Comparison of ENCODE assay signal across 12 mouse cellular contexts in the genomic region with DNA sequence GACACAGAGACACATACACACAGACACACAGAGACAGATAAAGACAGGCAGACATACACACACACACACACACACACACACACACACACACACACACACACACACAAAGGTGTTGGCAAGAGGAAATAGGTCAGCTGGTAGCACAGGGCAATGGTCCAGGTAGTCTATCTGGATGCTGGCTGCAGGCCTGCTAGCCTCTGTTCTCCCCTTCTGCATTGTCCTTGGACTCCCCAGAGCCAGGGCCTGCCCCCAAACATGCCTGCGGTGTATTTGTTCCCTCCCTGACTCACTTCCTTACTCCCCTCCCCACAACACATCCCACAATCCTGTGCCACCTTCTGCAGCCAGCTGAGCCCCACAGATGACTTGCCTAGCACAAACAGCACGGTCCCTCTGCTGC.
DNase-seq lines count a peak whose midpoint lies in the region; ATAC-seq lines count a peak whose summit lies in the region.
"Had no signal": no experiment of that assay in that cellular context is flagged by ENCODE, and none has a peak within 500 bp of the region (broad histone marks: within the 10 kb centered on the region; RNA-seq: fewer than 3 reads in every experiment).

No protein-coding gene starts in this region.

- DNase-seq in hindbrain, embryonic 14.5 days (ENCODE audit: low spot score): no peak
- peak; percentile 60 for DNase-seq in 3134 (ENCODE audit: extremely low read depth, insufficient read length, low spot score)
- peak; percentile 76 for DNase-seq in Muller cell, postnatal 12 days (ENCODE audit: inconsistent ontology term)
- peak; percentile 60 to 67 for DNase-seq in cerebellum, postnatal 36 days
- DNase-seq in layer of hippocampus, adult 9-10 months (ENCODE audit: low spot score): no peak
- no peak for DNase-seq in spleen, adult 18-20 months
- no peak for DNase-seq in right cerebral cortex, postnatal 25 days
- DNase-seq: embryo, embryonic 11 days; gastrocnemius, postnatal 25 days had no signal

- no peaks in the 10 kb centered on the region for H3K9me3 ChIP-seq in hindbrain, embryonic 16.5 days (ENCODE audit: control insufficient read depth, low read length)
- no peaks in the 10 kb centered on the region for H3K9me3 ChIP-seq in hindbrain, embryonic 14.5 days (ENCODE audit: control insufficient read depth, low read length)
- H3K9me3 ChIP-seq: intestine, embryonic 15.5 days had no signal

- H3K4me2 ChIP-seq in hindbrain, embryonic 16.5 days (ENCODE audit: low read length): no peak overlapping the region
- no peak overlapping the region for H3K4me2 ChIP-seq in hindbrain, embryonic 14.5 days (replicated peaks)
- H3K4me2 ChIP-seq: intestine, embryonic 15.5 days had no signal

- 35% methylated on average over 2 of the region's 2 CpGs for WGBS in hindbrain, embryonic 16.5 days
- WGBS in hindbrain, embryonic 14.5 days: 42% methylated on average over 2 of the region's 2 CpGs

- peak; percentile 71 for ATAC-seq in hindbrain, embryonic 16.5 days
- no peak for ATAC-seq in hindbrain, embryonic 14.5 days (ENCODE audit: low FRiP score)
- ATAC-seq: intestine, embryonic 15.5 days had no signal

- H3K27me3 ChIP-seq in hindbrain, embryonic 16.5 days (replicated peaks; ENCODE audit: control insufficient read depth, insufficient read depth, low read length): no peaks in the 10 kb centered on the region
- no peaks in the 10 kb centered on the region for H3K27me3 ChIP-seq in hindbrain, embryonic 14.5 days (ENCODE audit: control insufficient read depth, insufficient read depth, low read length)
- H3K27me3 ChIP-seq: intestine, embryonic 15.5 days had no signal

- no peaks in the 10 kb centered on the region for H3K4me1 ChIP-seq in hindbrain, embryonic 16.5 days (ENCODE audit: control insufficient read depth, insufficient read depth, low read depth, low read length)
- no peaks in the 10 kb centered on the region for H3K4me1 ChIP-seq in hindbrain, embryonic 14.5 days (replicated peaks; ENCODE audit: control insufficient read depth, insufficient read depth, low read length)

- no peak overlapping the region for H3K9ac ChIP-seq in hindbrain, embryonic 16.5 days (ENCODE audit: low read depth, low read length)
- no peak overlapping the region for H3K9ac ChIP-seq in hindbrain, embryonic 14.5 days
- H3K9ac ChIP-seq: intestine, embryonic 15.5 days; liver, embryonic 14.5 days had no signal

- H3K27ac ChIP-seq in hindbrain, embryonic 16.5 days (ENCODE audit: low read depth, low read length): no peak overlapping the region
- H3K27ac ChIP-seq in hindbrain, embryonic 14.5 days: no peak overlapping the region
- H3K27ac ChIP-seq: intestine, embryonic 15.5 days; liver, embryonic 14.5 days had no signal

- H3K4me3 ChIP-seq in hindbrain, embryonic 16.5 days (ENCODE audit: low read length): no peak overlapping the region
- H3K4me3 ChIP-seq in hindbrain, embryonic 14.5 days (replicated peaks; ENCODE audit: low read length): no peak overlapping the region
- H3K4me3 ChIP-seq: intestine, embryonic 15.5 days had no signal

- H3K36me3 ChIP-seq in hindbrain, embryonic 16.5 days (ENCODE audit: control insufficient read depth, insufficient read depth, low read length): no peaks in the 10 kb centered on the region
- H3K36me3 ChIP-seq in hindbrain, embryonic 14.5 days (replicated peaks; ENCODE audit: control insufficient read depth, insufficient read depth): no peaks in the 10 kb centered on the region
- H3K36me3 ChIP-seq: intestine, embryonic 15.5 days had no signal

Comparison
In these comparisons a context has a peak if more than half of its experiments do, and no peak if none do; other contexts are left out.
1. DNase-seq: peak in 3134 (single experiment), Muller cell, postnatal 12 days (single experiment) and cerebellum, postnatal 36 days (2 of 2); none in hindbrain, embryonic 14.5 days (single experiment), layer of hippocampus, adult 9-10 months (single experiment), spleen, adult 18-20 months (0 of 2) and right cerebral cortex, postnatal 25 days (single experiment).